9 mouse cellular contexts compared by ENCODE assay signal in the genomic region with DNA sequence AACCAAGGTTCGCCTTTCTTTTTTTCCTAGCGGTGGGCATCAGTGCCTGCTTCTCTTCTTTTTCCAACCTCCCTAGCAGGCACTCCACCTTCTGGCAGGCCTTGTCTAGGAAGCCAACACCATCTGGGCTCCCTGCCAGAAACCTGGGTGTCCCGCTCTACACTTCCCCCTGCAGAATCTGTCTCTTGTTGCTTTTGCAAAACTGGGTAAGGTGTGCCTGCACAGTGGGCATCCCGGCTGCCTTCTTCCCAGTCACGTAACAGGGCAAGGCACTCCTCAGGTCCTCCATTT. TPM values are rescaled to one million over a fixed set of nuclear protein-coding genes. Genes with fewer than 3 reads are reported as not detected.
DNase-seq lines count a peak whose midpoint lies in the region; ATAC-seq and TF ChIP-seq lines count a peak whose summit lies in the region.
"Had no signal": no experiment of that assay in that cellular context is flagged by ENCODE, and none has a peak within 500 bp of the region (broad histone marks: within the 10 kb centered on the region; RNA-seq: fewer than 3 reads in every experiment).

No protein-coding gene starts in this region.

- H3K9me3 ChIP-seq in liver, postnatal 0 days (ENCODE audit: low read length), result no peaks in the 10 kb centered on the region

- H3K27me3 ChIP-seq in liver, postnatal 0 days (ENCODE audit: insufficient read depth, low read length), result no peaks in the 10 kb centered on the region

- WGBS in liver, postnatal 0 days (ENCODE audit: insufficient replicate concordance), result 54% methylated on average over 5 of the region's 5 CpGs

- peak overlapping the region; percentile 47 for H3K4me2 ChIP-seq in liver, postnatal 0 days (ENCODE audit: low read depth, low read length)

- H3K36me3 ChIP-seq in liver, postnatal 0 days (replicated peaks; ENCODE audit: insufficient read depth, low read length), result no peaks in the 10 kb centered on the region

- DNase-seq in CD4-positive, CD25-positive, alpha-beta regulatory T cell, adult 2 months (ENCODE audit: low read depth, low spot score), result peak; percentile 36
- DNase-seq in retina, postnatal 1 day, result peak; percentile 47
- no peak for DNase-seq in retina, embryonic 14.5 days (ENCODE audit: low spot score)
- peak; percentile 72 for DNase-seq in liver, postnatal 0 days
- DNase-seq in urinary bladder, postnatal 14 days (ENCODE audit: low spot score), result peak; percentile 84
- DNase-seq in embryo, embryonic 10.5 days (ENCODE audit: low spot score), result no peak

- H3K4me1 ChIP-seq in liver, postnatal 0 days (ENCODE audit: insufficient read depth), result peaks cover 6% of the 10 kb centered on the region; the same call in 1 of the 2 replicates

- no peak for TF ChIP-seq EP300 in liver, postnatal 0 days (IDR thresholded peaks at IDR 0.05; ENCODE audit: low read depth)

- peak overlapping the region; percentile 76 for H3K27ac ChIP-seq in liver, postnatal 0 days (ENCODE audit: low read depth)

- H3K4me3 ChIP-seq in liver, postnatal 0 days (ENCODE audit: low read depth, low read length), result no peak overlapping the region
- H3K4me3 ChIP-seq: erythroblast, embryonic 14.5 days had no signal

- no peak for ATAC-seq in CD4-positive, CD25-positive, alpha-beta regulatory T cell, adult 4 months
- ATAC-seq in granulocyte monocyte progenitor cell, adult 5-6 weeks (replicated peaks; ENCODE audit: poor library complexity, severe bottlenecking), result peak; percentile 49
- peak; percentile 62 for ATAC-seq in liver, postnatal 0 days

- peak; percentile 40 for TF ChIP-seq CTCF in liver, postnatal 0 days (IDR thresholded peaks at IDR 0.05; ENCODE audit: low read depth)

- no peak overlapping the region for H3K9ac ChIP-seq in liver, postnatal 0 days (replicated peaks)

RNA-seq across cellular contexts. Expression of gene C77080, which starts 11.5 kb away (rescaled TPM):
- under 1 TPM; 0.20 to 0.27 TPM for polyA plus RNA-seq in CD4-positive, CD25-positive, alpha-beta regulatory T cell, adult 4 months (2017; shearing (Covaris generic))
- 0.32 and 0.88 TPM in 2 replicates for total RNA-seq in granulocyte monocyte progenitor cell, adult 5-6 weeks (2014; fragmentation: Nextera tagmentation)
- 0.05 TPM in 1 of 2 replicates, not detected in the other for total RNA-seq in granulocyte monocyte progenitor cell, adult 5-6 weeks (2017)
- 1.4 and 1.8 TPM in 2 replicates for polyA plus RNA-seq in liver, postnatal 0 days (2015; fragmentation: Nextera tagmentation; extraction: Ambion mirVana)

RNA-seq across cellular contexts. Expression of gene Sync, which starts 14.7 kb away (rescaled TPM):
- polyA plus RNA-seq in CD4-positive, CD25-positive, alpha-beta regulatory T cell, adult 4 months (2017; shearing (Covaris generic)), result under 1 TPM in 1 of 2 experiments, not detected in 1; 0.46 TPM
- not detected in 2 replicates for total RNA-seq in granulocyte monocyte progenitor cell, adult 5-6 weeks (2014; fragmentation: Nextera tagmentation)
- not detected in 2 replicates for total RNA-seq in granulocyte monocyte progenitor cell, adult 5-6 weeks (2017)
- polyA plus RNA-seq in liver, postnatal 0 days (2015; fragmentation: Nextera tagmentation; extraction: Ambion mirVana), result 0.15 TPM in 1 of 2 replicates, not detected in the other
- polyA plus RNA-seq: erythroblast, embryonic 14.5 days had no signal

Comparison
In these comparisons a context has a peak if more than half of its experiments do, and no peak if none do; other contexts are left out.
1. DNase-seq: peak in CD4-positive, CD25-positive, alpha-beta regulatory T cell, adult 2 months (single experiment), retina, postnatal 1 day (single experiment), liver, postnatal 0 days (single experiment) and urinary bladder, postnatal 14 days (single experiment); none in retina, embryonic 14.5 days (single experiment) and embryo, embryonic 10.5 days (single experiment).